Mouse (Mus musculus) C3H10T1/2 (cell line): Measurements from ENCODE around the gene Pmch. TPM values are rescaled to one million over a fixed set of nuclear protein-coding genes. Genes with fewer than 3 reads are reported as not detected.

ENCODE experiments used
- polyA plus RNA-seq, 2 experiments: library from polyadenylated mRNA; unstranded; fragments of >200 nt; fragmentation: generic; extraction: Trizol; gene quantifications; one replicate each; pipeline ENCODE4 v1.2.1; 2012; ENCODE audit warnings: missing spikeins in 2 of 2

The Pmch gene
- polyA plus RNA-seq = not detected

GRCm38 (mm10) chr10:88090772-88091171 is at the start of gene Pmch:
TSS of gene Pmch (plus strand) at chr10:88091072.

Other genes with a start within 250 kb of the Pmch start
- gene Igf1, start 232.8 kb upstream of the Pmch start, polyA plus RNA-seq = 1 to 10 TPM in 1 of 2 experiments, under 1 TPM in 1; 0.08 to 3.2 TPM
- 1 to 10 TPM in 1 of 2 experiments, under 1 TPM in 1; 0.46 to 5.2 TPM for gene Parpbp, start 55.9 kb downstream of the Pmch start, polyA plus RNA-seq
- 10 to 100 TPM in 1 of 2 experiments, 1 to 10 TPM in 1; 8.7 to 27.7 TPM for gene Nup37, start 55.9 kb downstream of the Pmch start, polyA plus RNA-seq
- 100 to 1,000 TPM in 1 of 2 experiments, 10 to 100 TPM in 1; 18.8 to 128 TPM for gene Washc3, start 110.0 kb downstream of the Pmch start, polyA plus RNA-seq